Mouse (Mus musculus) neural tube, embryonic 11.5 days (tissue): ENCODE data around the gene Fancm. TPM values are rescaled to one million over a fixed set of nuclear protein-coding genes. Genes with fewer than 3 reads are reported as not detected.

ENCODE experiments used
- ATAC-seq: fragments of 200-750 bp; cut with Nextera tagmentation; 2 replicates; pipeline ENCODE4 v1.8.0; 2017; ENCODE audit warnings: moderate number of reproducible peaks, mild to moderate bottlenecking, moderate TSS enrichment, moderate library complexity; ENCODE audit not compliant: insufficient read depth, low FRiP score, low TSS enrichment
- DNase-seq: peaks from one replicate; pipeline ENCODE4 v3.0.0-alpha.2; 2015; ENCODE audit warnings: low spot score
- H3K27ac ChIP-seq: fragments of 300-500 bp; sonication (generic); 2 replicates; pipeline ENCODE4 v1.5.1; 2014; ENCODE audit warnings: low read depth, mild to moderate bottlenecking, low read length
- H3K27me3 ChIP-seq: fragments of 300-500 bp; sonication (generic); 2 replicates; pipeline ENCODE4 v1.6.1; 2014; ENCODE audit warnings: mild to moderate bottlenecking, low read length, mixed read lengths; ENCODE audit not compliant: control insufficient read depth, insufficient read depth
- H3K36me3 ChIP-seq: fragments of 300-500 bp; sonication (generic); 2 replicates; pipeline ENCODE4 v1.6.1; 2014; ENCODE audit warnings: mild to moderate bottlenecking, low read length, moderate library complexity, mixed read lengths; ENCODE audit not compliant: control insufficient read depth, insufficient read depth
- H3K4me1 ChIP-seq: fragments of 300-500 bp; sonication (generic); 2 replicates; pipeline ENCODE4 v1.6.1; 2014; ENCODE audit warnings: low read length, mixed read lengths; ENCODE audit not compliant: control insufficient read depth, insufficient read depth
- H3K4me2 ChIP-seq: fragments of 300-500 bp; sonication (generic); 2 replicates; pipeline ENCODE4 v1.6.1; 2014; ENCODE audit warnings: low read depth, mild to moderate bottlenecking, moderate library complexity
- H3K4me3 ChIP-seq: fragments of 300-500 bp; sonication (generic); 2 replicates; pipeline ENCODE4 v1.5.1; 2014; ENCODE audit warnings: low read depth, low read length
- H3K9ac ChIP-seq: fragments of 300-500 bp; sonication (generic); 2 replicates; pipeline ENCODE4 v1.6.1; 2014; ENCODE audit warnings: mild to moderate bottlenecking, low read length
- H3K9me3 ChIP-seq: fragments of 300-500 bp; sonication (generic); 2 replicates; pipeline ENCODE4 v1.6.1; 2016; ENCODE audit warnings: low read length; ENCODE audit not compliant: control insufficient read depth
- whole genome bisulfite sequencing: fragments of 180-500 bp; shearing (Covaris S2); extraction: QIAGEN DNeasy Blood & Tissue Kit; methylation state at CpG from one replicate; pipeline ENCODE4 v1.1.7; 2014; 5-methylcytosine and 5-hydroxymethylcytosine counted together
- polyA plus RNA-seq: library from polyadenylated mRNA; unstranded; fragments of >200 nt; fragmentation: Nextera tagmentation; extraction: Ambion mirVana; gene quantifications from 2 replicates; pipeline ENCODE4 v1.2.1, GENCODE M21; 2014

The Fancm gene
- polyA plus RNA-seq, 1 experiment from 2014 or later, result 11.9 TPM

DNA sequence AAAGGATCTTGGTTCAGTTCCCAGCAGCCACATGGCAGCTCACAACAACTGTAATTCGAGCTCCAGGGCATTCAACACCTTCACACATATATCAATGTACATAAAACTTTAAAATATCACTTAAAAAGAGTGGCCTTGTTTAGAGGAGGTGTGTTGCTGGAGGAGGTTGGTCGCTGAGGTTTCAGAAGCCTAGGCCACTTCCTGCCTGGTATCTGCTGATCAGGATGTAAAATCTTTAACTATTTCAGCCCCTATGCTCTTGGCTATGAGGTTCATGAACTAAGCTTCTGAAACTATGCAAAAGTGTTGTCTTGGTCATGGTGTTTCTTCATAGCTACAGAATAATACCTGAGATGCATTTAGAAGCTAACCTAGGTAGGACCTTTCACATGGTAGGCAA is 10.2 kb upstream of the Fancm start:
- Histone ChIP-seq H3K4me2 (no peak overlapping the region), H3K36me3 (peaks cover 6% of the 10 kb centered on the region), H3K9me3 (no peaks in the 10 kb centered on the region), H3K27ac (no peak overlapping the region), H3K4me3 (no peak overlapping the region), H3K27me3 (no peaks in the 10 kb centered on the region), H3K4me1 (no peaks in the 10 kb centered on the region), H3K9ac (no peak overlapping the region)
- no peak for DNase-seq
- no peak for ATAC-seq
- 87% methylated on average over 2 of the region's 2 CpGs for WGBS

GRCm38 (mm10) chr12:65066234-65066633 is 9.2 kb upstream of the Fancm start:
- Histone ChIP-seq H3K36me3 (peaks cover 6% of the 10 kb centered on the region), H3K9ac (no peak overlapping the region), H3K4me1 (no peaks in the 10 kb centered on the region), H3K27me3 (no peaks in the 10 kb centered on the region), H3K4me2 (no peak overlapping the region), H3K9me3 (no peaks in the 10 kb centered on the region), H3K27ac (no peak overlapping the region), H3K4me3 (no peak overlapping the region)
- no peak for ATAC-seq
- WGBS, result 82% methylated on average over 3 of the region's 3 CpGs
- no peak for DNase-seq

- 81% methylated on average over 4 of the region's 4 CpGs for whole genome bisulfite sequencing
- no peak overlapping the region for H3K9ac ChIP-seq
- H3K27ac ChIP-seq, result no peak overlapping the region
- DNase-seq (no peak), ATAC-seq (no peak)
- H3K36me3 ChIP-seq, result peaks cover 4% of the 10 kb centered on the region; the same call in 1 of the 2 replicates
- no peaks in the 10 kb centered on the region for H3K27me3 ChIP-seq
- no peak overlapping the region for H3K4me3 ChIP-seq
- H3K9me3 ChIP-seq, result no peaks in the 10 kb centered on the region
- H3K4me1 ChIP-seq, result no peaks in the 10 kb centered on the region
- H3K4me2 ChIP-seq, result no peak overlapping the region
Observed at GRCm38 (mm10) chr12:65068409-65068808, 7.0 kb upstream of the Fancm start.

DNA sequence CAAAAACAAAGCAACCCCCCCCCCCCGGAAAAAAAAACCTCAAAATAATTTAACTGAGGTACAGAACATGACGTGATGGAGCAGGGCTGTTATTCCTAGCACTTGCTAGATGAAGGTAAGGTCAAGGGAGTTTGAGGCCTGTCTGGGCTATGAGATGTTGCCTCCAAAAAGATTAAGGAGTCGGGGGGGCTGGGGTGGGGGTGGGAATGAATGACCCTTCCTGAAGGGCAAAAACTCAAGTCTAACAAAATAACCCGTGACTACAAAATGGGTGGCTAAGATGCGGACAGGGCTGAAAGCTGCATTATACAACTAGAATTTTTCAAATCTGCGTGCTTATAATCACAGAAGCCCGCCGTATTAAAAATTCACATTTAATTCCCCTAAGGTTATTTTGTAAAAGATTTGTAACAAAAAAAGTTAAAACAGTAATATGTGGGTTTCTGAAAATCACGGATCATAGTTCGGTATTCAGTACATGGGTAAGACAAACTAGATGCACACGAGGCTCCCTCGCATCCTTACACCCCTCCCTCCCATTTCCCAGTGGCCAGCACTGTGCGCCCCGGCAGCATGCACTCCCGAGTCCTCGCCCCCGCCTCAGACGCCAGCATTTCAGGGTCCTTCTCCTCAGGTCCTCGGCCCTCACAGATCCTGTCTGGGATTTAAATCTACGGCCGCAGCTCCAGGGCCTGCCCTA is 2.3 kb upstream of the Fancm start:
- WGBS, result 5% methylated on average over 21 of the region's 21 CpGs
- Histone ChIP-seq H3K27ac (peak overlapping the region; percentile 80), H3K4me1 (peaks cover 6% of the 10 kb centered on the region), H3K9me3 (no peaks in the 10 kb centered on the region), H3K9ac (peak overlapping the region; percentile 94), H3K4me2 (peak overlapping the region; percentile 79), H3K4me3 (peak overlapping the region; percentile 86), H3K27me3 (no peaks in the 10 kb centered on the region), H3K36me3 (peaks cover 2% of the 10 kb centered on the region; the same call in 1 of the 2 replicates)
- peak; percentile 78 for ATAC-seq
- no peak for DNase-seq

GRCm38 (mm10) chr12:65073611-65074178 is 1.7 kb upstream of the Fancm start, which contains the start of gene Fkbp3:
Gene Fkbp3 (minus strand): TSS chr12:65074007.
- Histone ChIP-seq H3K4me1 (peaks cover 6% of the 10 kb centered on the region), H3K27me3 (no peaks in the 10 kb centered on the region), H3K4me3 (peak within 1 kb of the TSS; percentile 86), H3K9ac (peak within 1 kb of the TSS; percentile 94), H3K36me3 (peaks cover under 1% of the 10 kb centered on the region; the same call in 1 of the 2 replicates), H3K27ac (peak within 1 kb of the TSS; percentile 80), H3K9me3 (no peaks in the 10 kb centered on the region), H3K4me2 (peak within 1 kb of the TSS; percentile 79)
- DNase-seq (peak; percentile 100), ATAC-seq (peak; percentile 99)
- WGBS, result under 1% methylated on average over 44 of the region's 49 CpGs

GRCm38 (mm10) chr12:65074651-65075050 is 752 bp upstream of the Fancm start:
- no peaks in the 10 kb centered on the region for H3K27me3 ChIP-seq
- H3K36me3 ChIP-seq, result no peaks in the 10 kb centered on the region
- H3K9me3 ChIP-seq, result no peaks in the 10 kb centered on the region
- H3K27ac ChIP-seq, result no peak overlapping the region
- H3K9ac ChIP-seq, result peak overlapping the region; percentile 37; the same call in 1 of the 2 replicates
- DNase-seq (no peak), ATAC-seq (no peak)
- H3K4me3 ChIP-seq, result peak overlapping the region; percentile 86
- 48% methylated on average over 7 of the region's 7 CpGs for WGBS
- H3K4me2 ChIP-seq, result peak overlapping the region; percentile 79
- peaks cover 6% of the 10 kb centered on the region for H3K4me1 ChIP-seq

DNA sequence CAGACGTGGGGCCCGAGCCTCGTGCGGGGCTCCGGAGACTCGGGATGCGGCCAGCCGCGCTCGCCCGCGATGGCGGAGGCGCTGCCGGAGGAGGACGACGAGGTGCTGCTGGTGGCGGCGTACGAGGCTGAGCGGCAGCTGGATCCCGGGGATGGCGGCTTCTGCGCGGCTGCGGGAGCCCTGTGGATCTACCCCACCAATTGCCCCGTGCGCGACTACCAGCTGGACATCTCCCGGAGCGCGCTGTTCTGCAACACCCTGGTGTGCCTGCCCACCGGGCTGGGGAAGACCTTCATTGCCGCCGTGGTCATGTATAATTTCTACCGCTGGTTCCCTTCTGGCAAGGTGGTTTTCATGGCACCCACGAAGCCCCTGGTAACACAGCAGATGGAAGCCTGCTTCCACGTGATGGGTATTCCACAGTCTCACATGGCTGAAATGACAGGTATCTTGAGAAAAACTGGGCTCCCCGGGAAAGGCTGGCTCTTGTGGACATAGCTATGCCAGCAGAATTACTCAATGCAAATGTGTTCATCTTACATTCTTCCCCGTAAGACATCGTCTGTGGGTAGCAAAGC is 419 bp downstream of the Fancm start:
- Histone ChIP-seq H3K4me3 (peak overlapping the region; percentile 86), H3K4me1 (peaks cover 6% of the 10 kb centered on the region), H3K27me3 (no peaks in the 10 kb centered on the region), H3K9me3 (no peaks in the 10 kb centered on the region), H3K9ac (peak overlapping the region; percentile 79), H3K36me3 (no peaks in the 10 kb centered on the region; the same call in 1 of the 2 replicates), H3K27ac (peak overlapping the region; percentile 67), H3K4me2 (peak overlapping the region; percentile 79)
- no peak for DNase-seq
- no peak for ATAC-seq
- WGBS, result under 1% methylated on average over 27 of the region's 41 CpGs

DNA sequence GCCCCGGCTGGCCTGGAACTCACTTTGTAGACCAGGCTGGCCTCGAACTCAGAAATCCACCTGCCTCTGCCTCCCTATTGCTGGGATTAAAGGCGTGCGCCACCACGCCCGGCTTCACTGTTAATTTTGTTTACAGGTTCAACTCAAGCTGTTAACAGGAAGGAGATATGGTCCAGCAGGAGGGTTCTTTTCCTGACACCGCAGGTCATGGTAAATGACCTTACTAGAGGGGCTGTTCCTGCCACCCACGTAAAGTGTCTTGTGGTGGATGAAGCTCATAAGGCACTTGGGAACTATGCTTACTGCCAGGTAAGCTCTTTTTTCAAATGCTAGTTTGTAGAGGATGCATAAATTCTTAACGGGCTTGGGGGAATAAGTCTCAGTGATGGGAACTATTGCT is 1.5 kb downstream of the Fancm start:
- peak overlapping the region; percentile 79 for H3K4me2 ChIP-seq
- no peak for DNase-seq
- WGBS, result 88% methylated on average over 9 of the region's 9 CpGs
- H3K27ac ChIP-seq, result no peak overlapping the region
- H3K9me3 ChIP-seq, result no peaks in the 10 kb centered on the region
- H3K36me3 ChIP-seq, result no peaks in the 10 kb centered on the region; the same call in 1 of the 2 replicates
- ATAC-seq, result no peak
- no peaks in the 10 kb centered on the region for H3K27me3 ChIP-seq
- H3K4me3 ChIP-seq, result 0 out of 2 replicates have a peak overlapping the region, but pooled peaks have one; percentile 10
- H3K4me1 ChIP-seq, result peaks cover 6% of the 10 kb centered on the region
- no peak overlapping the region; the same call in 1 of the 2 replicates for H3K9ac ChIP-seq
